Comparison of ENCODE assay signal across 8 mouse cellular contexts in the genomic region with DNA sequence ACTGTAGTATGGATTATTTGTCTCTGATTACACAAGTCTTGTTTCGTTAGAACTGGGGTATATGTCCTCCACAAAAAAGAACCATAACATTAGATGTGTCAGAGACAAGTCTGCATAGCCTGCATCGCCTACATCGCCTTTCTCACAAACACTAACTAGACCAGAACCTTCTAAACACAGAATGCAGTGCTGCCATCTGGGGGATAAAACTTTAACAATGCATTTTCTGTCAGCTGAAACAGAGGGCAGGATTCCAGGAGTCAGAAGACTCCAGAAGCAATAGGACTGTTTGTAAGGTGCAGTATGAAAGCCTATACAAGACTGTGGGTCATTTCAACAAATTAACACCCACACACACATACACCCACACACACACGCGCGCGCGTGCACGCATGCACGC.
DNase-seq lines count a peak whose midpoint lies in the region; ATAC-seq and TF ChIP-seq lines count a peak whose summit lies in the region.

No protein-coding gene starts in this region.

- TF ChIP-seq POLR2A in kidney, adult 2 months (IDR thresholded peaks at IDR 0.05; ENCODE audit: low read depth, low read length) = no peak

- H3K4me3 ChIP-seq in kidney, adult 2 months (ENCODE audit: insufficient read depth, low read depth, low read length) = no peak overlapping the region
- H3K4me3 ChIP-seq in embryonic facial prominence, embryonic 10.5 days = no peak overlapping the region
- H3K4me3 ChIP-seq in neural tube, embryonic 14.5 days (ENCODE audit: low read depth, low read length) = no peak overlapping the region

- H3K27ac ChIP-seq in kidney, adult 2 months (ENCODE audit: insufficient read depth, low read depth, low read length) = no peak overlapping the region
- H3K27ac ChIP-seq in embryonic facial prominence, embryonic 10.5 days (replicated peaks) = no peak overlapping the region
- H3K27ac ChIP-seq in neural tube, embryonic 14.5 days (ENCODE audit: low read depth, low read length) = no peak overlapping the region

- DNase-seq in kidney, adult 2 months = peak; percentile 2
- no peak for DNase-seq in kidney, postnatal 25 days
- peak; percentile 15 for DNase-seq in ZHBTc4 (ENCODE audit: low read depth, low spot score)
- DNase-seq in embryonic facial prominence, embryonic 10.5 days (ENCODE audit: low spot score) = peak; percentile 8
- DNase-seq in layer of hippocampus, adult 8-10 months (ENCODE audit: low spot score in 2 of 2) = peak; percentile 48 to 59
- no peak for DNase-seq in thymus, postnatal 4 days

- 62% methylated on average over 10 of the region's 10 CpGs for WGBS in kidney, adult 2 months
- 85% methylated on average over 10 of the region's 10 CpGs for WGBS in embryonic facial prominence, embryonic 10.5 days
- WGBS in neural tube, embryonic 14.5 days = 80% methylated on average over 10 of the region's 10 CpGs

- ATAC-seq in neural tube, embryonic 14.5 days (ENCODE audit: low read depth) = peak; percentile 85
- ATAC-seq in activated CD4-positive, CD25-positive, alpha-beta regulatory T cell, adult 4 months = no peak

- no peak overlapping the region for H3K9ac ChIP-seq in neural tube, embryonic 14.5 days (replicated peaks; ENCODE audit: low read depth, low read length)

- no peak for TF ChIP-seq CTCF in kidney, adult 2 months (conservative IDR thresholded peaks at IDR 0.05; ENCODE audit: insufficient read depth, insufficient read length, low read depth, low read length)

- H3K4me1 ChIP-seq in kidney, adult 2 months (ENCODE audit: control insufficient read depth, insufficient read depth, low read length) = no peaks in the 10 kb centered on the region
- no peaks in the 10 kb centered on the region for H3K4me1 ChIP-seq in embryonic facial prominence, embryonic 10.5 days
- H3K4me1 ChIP-seq in neural tube, embryonic 14.5 days (ENCODE audit: control insufficient read depth, insufficient read depth, low read length) = no peaks in the 10 kb centered on the region

- H3K27me3 ChIP-seq in kidney, adult 2 months (replicated peaks; ENCODE audit: control insufficient read depth, insufficient read depth, low read length) = no peaks in the 10 kb centered on the region
- no peaks in the 10 kb centered on the region for H3K27me3 ChIP-seq in embryonic facial prominence, embryonic 10.5 days (replicated peaks; ENCODE audit: low read depth, poor library complexity, severe bottlenecking)
- H3K27me3 ChIP-seq in neural tube, embryonic 14.5 days (ENCODE audit: control insufficient read depth, insufficient read depth, low read length) = no peaks in the 10 kb centered on the region

- no peaks in the 10 kb centered on the region for H3K9me3 ChIP-seq in embryonic facial prominence, embryonic 10.5 days
- no peaks in the 10 kb centered on the region for H3K9me3 ChIP-seq in neural tube, embryonic 14.5 days (ENCODE audit: control insufficient read depth, low read length)

- H3K4me2 ChIP-seq in neural tube, embryonic 14.5 days (ENCODE audit: low read depth, low read length) = no peak overlapping the region

- H3K36me3 ChIP-seq in kidney, adult 2 months (ENCODE audit: control insufficient read depth, insufficient read depth, low read length) = no peaks in the 10 kb centered on the region
- no peaks in the 10 kb centered on the region for H3K36me3 ChIP-seq in embryonic facial prominence, embryonic 10.5 days (replicated peaks)
- H3K36me3 ChIP-seq in neural tube, embryonic 14.5 days (ENCODE audit: control insufficient read depth, insufficient read depth, low read length) = no peaks in the 10 kb centered on the region

Comparison
In these comparisons a context has a peak if more than half of its experiments do, and no peak if none do; other contexts are left out.
1. DNase-seq: peak in kidney, adult 2 months (single experiment), ZHBTc4 (single experiment), embryonic facial prominence, embryonic 10.5 days (single experiment) and layer of hippocampus, adult 8-10 months (2 of 2); none in kidney, postnatal 25 days (0 of 2) and thymus, postnatal 4 days (single experiment).